Mouse (Mus musculus) spleen, embryonic (tissue): ENCODE measurements around the gene Hspa1l.
"Not testable (repeated sequence)": the region's sequence is repeated elsewhere in the genome, so short reads cannot be mapped to it uniquely, and the experiment has no call there.

Experiments
- CTCF ChIA-PET: fragments of 350-600 bp; sonication (Branson Sonifier 250); formaldehyde crosslinking; loops from one replicate; lab custom pipeline; 2022; lab: Charles Lee

The Hspa1l gene

GRCm38 (mm10) chr17:34950514-34951455 lies 21.7 kb upstream of the Hspa1l start:
- CTCF ChIA-PET, result no interaction called here

DNA sequence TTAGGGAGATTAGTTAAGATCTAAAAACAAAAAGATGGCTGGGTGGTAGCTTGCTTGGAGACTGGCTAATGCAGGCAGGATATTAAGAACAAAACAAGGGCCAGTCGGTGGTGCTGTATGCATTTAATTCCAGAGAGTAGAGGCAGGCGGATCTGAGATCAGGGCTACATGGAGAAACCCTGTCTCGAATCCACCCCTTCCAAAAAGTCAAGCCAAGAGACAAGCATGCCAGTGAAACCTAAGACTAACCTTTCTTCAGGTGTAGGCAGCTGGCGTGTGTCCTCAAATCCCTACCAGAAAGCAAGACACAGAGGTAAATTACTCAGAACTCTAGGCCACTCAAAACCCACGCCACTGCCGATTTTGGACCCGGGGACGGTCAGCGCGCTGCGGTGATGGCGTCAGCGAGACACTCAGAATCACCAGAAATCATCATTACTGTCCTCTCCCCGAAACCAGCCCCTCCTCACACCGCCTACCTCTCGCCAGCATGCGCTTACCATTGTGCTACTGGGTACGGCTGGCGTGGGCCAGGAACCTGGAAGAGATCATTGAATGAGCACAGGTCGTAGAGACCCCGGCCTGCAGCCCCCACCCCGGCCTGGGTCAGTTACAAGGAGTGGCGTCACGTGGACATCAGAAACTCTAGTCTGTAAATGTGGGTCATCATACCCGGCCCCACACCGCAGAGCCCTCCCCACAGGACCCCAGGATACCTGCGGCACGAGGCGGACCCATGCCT lies 20.7 kb upstream of the Hspa1l start:
- CTCF ChIA-PET, result interaction anchor here (0.6 to 0.7 kb wide), 2 partner anchors 42 to 306 kb away, joined by 3 read pairs; no protein-coding TSS in a partner anchor

GRCm38 (mm10) chr17:34952378-34953040 lies 20.0 kb upstream of the Hspa1l start:
- CTCF ChIA-PET, result interaction anchor here (0.6 to 0.7 kb wide), 2 partner anchors 41 to 305 kb away, joined by 3 read pairs; no protein-coding TSS in a partner anchor

- CTCF ChIA-PET, result no interaction called here
These were observed 19.2 kb upstream of the Hspa1l start for GRCm38 (mm10) chr17:34953258-34953657.

GRCm38 (mm10) chr17:34953904-34954303 lies 18.6 kb upstream of the Hspa1l start:
- CTCF ChIA-PET, result no interaction called here

GRCm38 (mm10) chr17:34954831-34955230 lies 17.7 kb upstream of the Hspa1l start:
- CTCF ChIA-PET, result no interaction called here

DNA sequence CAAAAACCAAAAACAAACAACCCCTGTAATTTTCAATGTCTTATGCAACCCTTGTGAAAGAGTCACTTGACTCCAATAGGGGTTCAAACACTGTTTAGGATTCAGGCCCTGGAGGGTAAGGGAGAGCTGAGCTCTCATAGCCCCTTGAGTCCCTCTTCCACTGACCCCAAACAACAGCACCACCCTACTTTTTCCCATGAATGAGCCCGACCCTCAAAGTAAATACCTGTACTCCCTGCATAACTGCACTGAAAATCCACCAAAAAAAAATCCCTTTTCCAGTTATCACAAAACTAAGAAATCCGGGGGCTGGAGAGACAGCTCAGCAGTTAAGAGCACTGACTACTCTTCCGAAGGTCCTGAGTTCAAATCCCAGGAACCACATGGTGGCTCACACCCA lies 16.6 kb upstream of the Hspa1l start:
- CTCF ChIA-PET, result no interaction called here

- CTCF ChIA-PET, result interaction anchor here (0.5 kb wide), 1 partner anchor 180 kb away, joined by 4 read pairs; no protein-coding TSS in a partner anchor
These were observed 16.2 kb upstream of the Hspa1l start for GRCm38 (mm10) chr17:34956340-34956739.

DNA sequence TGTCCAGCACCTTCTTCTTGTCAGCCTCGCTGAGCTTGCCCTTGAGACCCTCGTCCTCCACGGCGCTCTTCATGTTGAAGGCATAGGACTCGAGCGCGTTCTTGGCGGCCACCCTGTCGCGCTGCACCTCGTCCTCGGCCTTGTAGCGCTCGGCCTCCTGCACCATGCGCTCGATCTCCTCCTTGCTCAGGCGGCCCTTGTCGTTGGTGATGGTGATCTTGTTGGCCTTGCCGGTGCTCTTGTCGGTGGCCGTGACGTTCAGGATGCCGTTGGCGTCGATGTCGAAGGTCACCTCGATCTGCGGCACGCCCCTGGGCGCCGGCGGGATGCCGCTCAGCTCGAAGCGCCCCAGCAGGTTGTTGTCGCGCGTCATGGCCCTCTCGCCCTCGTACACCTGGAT lies 15.2 kb upstream of the Hspa1l start:
- CTCF ChIA-PET, result interaction anchor here (0.7 kb wide), 1 partner anchor 52 kb away, joined by 3 read pairs; no protein-coding TSS in a partner anchor

- CTCF ChIA-PET, result not testable (repeated sequence)
These were observed 14.5 kb upstream of the Hspa1l start for GRCm38 (mm10) chr17:34957966-34958365.

DNA sequence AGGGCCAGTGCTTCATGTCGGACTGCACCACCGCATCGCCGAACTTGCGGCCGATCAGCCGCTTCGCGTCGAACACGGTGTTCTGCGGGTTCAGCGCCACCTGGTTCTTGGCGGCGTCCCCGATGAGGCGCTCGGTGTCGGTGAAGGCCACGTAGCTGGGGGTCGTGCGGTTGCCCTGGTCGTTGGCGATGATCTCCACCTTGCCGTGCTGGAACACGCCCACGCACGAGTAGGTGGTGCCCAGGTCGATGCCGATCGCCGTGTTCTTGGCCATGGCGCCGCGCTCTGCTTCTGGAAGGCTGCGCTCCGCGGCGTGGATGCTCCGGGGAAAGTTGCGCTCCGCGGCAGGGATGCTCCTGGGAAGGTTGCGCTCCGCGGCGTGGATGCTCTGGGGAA lies 13.8 kb upstream of the Hspa1l start:
- CTCF ChIA-PET, result not testable (repeated sequence)

GRCm38 (mm10) chr17:34959130-34959778 lies 13.2 kb upstream of the Hspa1l start, which contains the start of gene Hspa1b:
Gene Hspa1b (minus strand): TSS chr17:34959238.
- CTCF ChIA-PET, result not testable (repeated sequence)

DNA sequence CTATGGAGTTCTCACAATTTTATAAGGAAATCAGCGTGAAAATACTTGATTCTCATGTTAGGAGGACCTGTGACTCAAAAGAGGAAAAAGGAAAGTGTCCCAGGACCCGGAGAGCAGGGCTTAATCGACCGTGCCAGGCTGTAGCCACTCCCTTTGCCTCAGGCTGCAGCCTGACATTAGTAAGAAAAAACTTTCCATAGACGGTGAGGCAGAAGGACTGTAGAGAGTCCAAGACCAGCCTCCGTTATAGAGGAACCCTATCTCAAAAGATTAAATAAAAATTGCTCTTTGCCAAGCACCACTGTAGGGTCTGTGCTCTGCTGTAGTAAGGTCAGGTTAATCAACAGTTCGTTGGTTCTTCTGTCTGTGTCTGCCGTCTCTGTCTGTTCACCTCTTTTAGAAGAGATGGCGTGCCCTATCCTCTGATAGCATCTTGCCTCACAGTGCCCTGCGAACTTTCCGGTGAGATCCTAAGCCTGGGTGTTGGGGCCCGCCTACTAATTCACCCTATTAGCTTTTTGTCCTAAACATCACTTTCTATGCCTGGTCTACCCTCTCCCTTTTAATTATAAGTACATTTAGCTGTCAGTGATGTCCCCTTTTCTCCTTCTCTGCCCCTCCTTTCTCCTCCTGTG lies 12.5 kb upstream of the Hspa1l start:
- CTCF ChIA-PET, result interaction anchor here (0.6 kb wide), 2 partner anchors 13 to 548 kb away, joined by 3 to 9 read pairs; no protein-coding TSS in a partner anchor

DNA sequence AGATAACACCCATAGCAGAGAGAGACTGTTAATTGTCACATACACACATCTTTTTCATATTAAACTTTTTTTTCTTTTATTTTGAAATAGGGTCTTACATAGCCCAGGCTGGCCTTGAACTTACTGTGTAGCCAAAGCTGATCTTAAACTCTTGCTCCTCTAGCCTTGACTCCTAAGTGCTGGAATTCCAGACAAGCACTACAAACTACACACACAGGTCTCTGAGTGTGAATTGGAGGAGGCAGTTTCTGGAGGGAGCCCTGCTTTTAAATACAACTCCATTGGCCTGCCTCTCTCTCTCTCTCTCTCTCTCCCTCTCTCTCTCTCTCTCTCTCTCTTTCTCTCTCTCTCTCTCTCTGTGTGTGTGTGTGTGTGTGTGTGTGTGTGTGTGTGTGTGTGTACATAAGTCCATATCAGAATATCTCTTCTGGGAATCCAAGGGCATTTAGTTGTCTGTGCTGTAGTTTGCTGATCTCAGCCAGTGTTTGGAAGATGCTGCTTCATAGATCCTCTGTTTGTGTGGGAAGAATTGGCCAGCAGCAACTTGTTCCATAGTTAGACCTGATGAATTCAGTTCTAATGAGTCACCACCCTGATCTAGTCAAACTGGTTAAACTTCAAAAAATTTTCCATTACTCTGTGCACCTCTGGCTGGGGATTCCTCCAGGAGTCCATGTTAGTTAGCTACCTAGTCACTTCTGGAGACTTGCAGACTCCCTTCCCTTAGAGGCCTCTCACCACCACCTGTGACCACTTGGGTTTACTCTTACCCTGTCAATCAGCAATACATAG lies 11.6 kb upstream of the Hspa1l start:
- CTCF ChIA-PET, result interaction anchor here (0.6 kb wide), 2 partner anchors 12 to 549 kb away, joined by 3 to 9 read pairs; no protein-coding TSS in a partner anchor

GRCm38 (mm10) chr17:34962125-34962524 lies 10.4 kb upstream of the Hspa1l start:
- CTCF ChIA-PET, result interaction anchor here (0.5 to 0.7 kb wide), 2 partner anchors 46 to 110 kb away, joined by 3 to 9 read pairs; no protein-coding TSS in a partner anchor

DNA sequence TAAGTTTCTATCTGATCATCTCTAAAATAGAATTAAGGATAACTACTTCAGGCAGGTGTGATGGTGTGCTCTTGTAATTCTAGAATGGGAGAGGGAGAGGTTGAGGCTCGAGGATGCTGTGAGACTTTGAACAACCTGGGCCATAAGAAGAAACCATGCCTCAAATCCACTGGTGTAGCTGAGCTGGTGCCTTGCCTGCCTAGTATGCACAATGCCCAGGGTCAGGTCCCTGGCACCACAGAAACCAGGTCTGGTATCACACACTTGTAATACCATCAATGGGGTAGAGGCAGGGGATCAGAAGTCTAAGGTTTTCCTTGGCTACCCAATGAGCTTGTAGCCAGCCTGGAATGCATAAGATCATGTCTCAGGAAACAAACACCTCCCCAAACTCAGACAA lies 9.7 kb upstream of the Hspa1l start:
- CTCF ChIA-PET, result interaction anchor here (0.7 to 1.4 kb wide), 2 partner anchors 9 to 47 kb away, joined by 3 to 9 read pairs; partner anchors contain the start of genes Hspa1a and Hspa1l

DNA sequence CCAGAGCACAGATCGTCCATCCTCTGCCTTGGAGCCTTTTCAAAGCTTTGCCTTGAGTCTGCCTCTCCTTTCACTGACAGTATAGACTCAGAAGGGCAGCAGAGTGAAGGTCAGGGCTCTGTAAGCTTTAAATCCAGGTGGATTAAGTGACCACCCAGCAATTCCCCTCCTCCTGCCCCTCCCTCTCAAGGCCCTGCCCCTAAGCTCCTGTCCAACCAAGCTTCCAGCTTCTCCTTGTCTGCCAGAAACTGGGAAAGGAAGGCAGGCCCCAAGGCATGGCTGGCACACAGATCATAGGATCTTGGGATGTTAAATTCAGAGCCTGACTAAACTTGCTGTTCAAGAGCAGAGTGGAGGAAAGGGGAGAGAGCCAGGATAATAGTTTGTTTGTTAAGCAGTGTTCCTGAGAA lies 7.9 kb upstream of the Hspa1l start:
- CTCF ChIA-PET, result no interaction called here

DNA sequence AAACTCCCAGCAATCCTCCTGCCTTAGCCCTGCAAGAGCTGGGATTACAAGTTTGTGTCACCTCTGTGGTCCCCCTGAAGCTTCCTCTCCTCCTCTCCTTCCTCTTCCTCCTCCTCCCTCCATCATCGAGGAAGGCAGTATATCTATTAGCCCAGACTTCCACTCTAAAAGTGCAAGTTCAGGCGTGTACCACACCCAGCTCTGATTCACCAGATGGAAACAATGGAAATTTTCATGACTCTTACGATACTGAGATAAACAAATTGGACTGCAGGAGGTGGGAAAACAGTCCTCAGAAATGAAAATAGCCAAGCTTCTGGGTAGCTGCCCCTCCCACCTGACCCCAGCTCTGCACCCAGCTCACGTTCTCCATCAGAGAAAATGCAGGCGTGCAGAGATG lies 6.9 kb upstream of the Hspa1l start:
- CTCF ChIA-PET, result no interaction called here

- CTCF ChIA-PET, result not testable (repeated sequence)
These were observed 2.7 kb upstream of the Hspa1l start, which contains the start of gene Gm20481 for GRCm38 (mm10) chr17:34969822-34970221. Gene Gm20481 (plus strand): TSS chr17:34969912.
